Mouse (Mus musculus) ovary, postnatal 14 days (tissue): ENCODE results near the gene Plxnb3.

Experiments
- DNase-seq: peaks from one replicate; pipeline ENCODE4 v3.0.0; 2022; ENCODE audit warnings: low spot score

Gene Plxnb3

DNA sequence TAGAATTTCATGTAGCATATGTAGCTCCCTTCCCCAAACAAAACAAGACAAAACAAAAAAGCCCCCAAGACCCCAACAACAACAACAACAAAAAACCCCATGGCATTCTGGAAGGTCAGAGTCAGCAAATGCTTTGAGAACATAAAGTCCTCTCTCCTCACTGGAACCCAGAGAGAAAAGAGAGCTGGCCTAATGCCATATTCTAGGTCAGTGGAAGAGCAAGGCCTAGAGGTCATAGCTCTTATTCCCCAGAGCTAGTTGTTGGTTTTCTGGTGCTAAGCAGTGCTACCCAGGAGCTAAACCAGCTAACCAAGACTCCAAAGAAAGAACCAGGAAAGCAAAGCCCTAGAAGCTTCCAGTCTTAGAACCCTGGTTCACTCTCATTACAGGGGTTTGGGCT is 28.8 kb downstream of the Plxnb3 start:
- no peak for DNase-seq

DNA sequence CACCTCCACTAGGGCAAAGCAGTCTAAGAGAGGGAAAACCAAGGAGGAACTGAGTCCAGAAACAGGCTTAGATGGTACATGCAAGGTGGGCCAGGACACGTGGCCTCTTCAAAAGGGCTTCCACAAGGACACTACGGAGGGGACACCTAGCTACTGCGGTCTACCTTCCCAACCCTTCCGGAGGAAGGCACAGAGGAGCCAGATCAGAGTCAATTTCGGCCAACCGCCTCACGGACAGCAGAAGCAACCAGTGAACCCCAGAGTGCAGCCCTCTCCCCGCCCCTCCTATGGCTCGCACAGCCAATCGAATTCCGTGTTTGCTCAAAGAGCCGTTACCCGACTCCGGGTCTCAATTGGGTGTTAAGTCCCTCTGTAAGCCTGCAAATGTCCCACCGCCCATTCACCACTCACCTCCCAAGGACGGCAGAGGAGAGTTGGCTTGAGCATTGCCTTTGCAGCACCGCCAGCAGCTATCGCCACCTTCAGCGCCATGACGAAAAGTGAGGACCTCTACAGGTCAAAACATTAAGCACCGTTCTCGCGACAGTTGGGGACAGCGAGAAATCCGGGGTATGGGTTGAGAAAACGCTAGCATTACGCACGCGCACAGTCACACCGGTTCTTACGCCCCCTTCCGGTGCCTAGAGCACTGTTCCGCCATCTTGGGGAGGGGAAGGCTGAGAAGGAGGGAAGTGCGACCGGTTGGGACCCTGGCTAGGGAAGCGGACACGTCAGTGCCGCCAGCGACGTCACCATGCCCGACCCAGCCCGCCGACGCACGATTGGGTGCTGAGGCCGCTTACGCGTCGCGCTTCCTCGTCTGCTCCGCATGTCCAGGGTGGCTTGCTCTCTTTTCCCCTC is 29.7 kb downstream of the Plxnb3 start, which contains the start of the genes Idh3g and Ssr4:
TSS of gene Idh3g (minus strand) at position 534 of the 861 bp plus-strand sequence.
TSS of gene Ssr4 (plus strand) at position 665 of the 861 bp plus-strand sequence.
- DNase-seq = peak; percentile 78

DNA sequence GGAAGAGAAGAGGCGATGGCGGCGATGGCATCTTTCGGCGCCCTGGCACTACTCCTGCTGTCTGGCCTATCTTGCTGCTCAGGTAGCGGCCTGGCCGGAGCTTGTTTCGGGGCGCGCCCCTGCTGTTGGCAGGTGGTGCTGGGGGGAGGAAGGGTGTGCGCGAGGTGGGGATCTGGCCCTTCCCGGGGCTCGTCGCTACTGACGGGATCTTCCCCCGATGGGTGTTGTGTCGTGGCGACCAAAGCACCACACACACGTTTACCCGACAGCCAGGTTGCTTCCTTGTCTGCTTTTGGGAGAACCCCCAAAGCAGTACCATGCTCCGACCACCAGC is 30.3 kb downstream of the Plxnb3 start:
- no peak for DNase-seq

- DNase-seq = no peak
Observed at GRCm38 (mm10) chrX:73788501-73788900, 31.6 kb downstream of the Plxnb3 start.

DNA sequence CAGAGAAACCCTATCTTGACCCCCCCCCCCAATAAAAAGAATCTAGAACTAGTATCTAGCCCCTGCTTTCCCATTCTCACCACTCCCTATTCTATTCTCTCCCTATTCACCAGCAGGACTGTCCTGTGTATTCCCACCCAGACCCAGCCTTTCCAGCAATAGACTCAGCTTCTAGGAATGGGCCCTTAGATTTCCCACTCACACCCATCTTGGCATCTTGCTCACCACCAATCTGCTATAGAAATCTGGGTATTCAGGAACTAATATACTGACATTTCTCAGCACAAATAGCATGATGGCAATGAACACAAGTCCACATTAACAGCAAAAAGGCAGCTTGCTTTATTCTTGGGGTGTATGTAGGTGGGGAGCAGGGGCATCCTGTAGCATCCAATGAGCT is 36.1 kb downstream of the Plxnb3 start:
- no peak for DNase-seq

DNA sequence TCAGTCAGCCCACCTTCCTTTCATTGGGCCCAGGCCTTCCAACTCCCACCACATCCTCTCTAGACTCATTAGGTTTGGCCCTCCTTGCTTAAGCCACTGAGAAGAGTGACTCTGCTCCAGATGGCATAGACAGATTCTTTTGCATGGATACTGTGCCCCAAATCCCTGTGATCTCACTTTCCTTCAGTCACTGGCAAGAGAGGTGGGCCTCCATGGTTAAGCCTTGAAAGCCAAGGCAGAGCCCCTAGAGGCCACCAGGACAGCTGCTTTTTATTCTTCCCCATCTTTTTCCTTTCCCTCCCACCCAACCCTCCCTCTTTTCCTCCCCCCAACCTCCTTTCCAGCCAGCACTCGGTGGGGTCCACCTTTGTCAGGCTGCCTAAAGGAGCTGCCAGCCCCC is 36.6 kb downstream of the Plxnb3 start:
- DNase-seq = no peak

DNA sequence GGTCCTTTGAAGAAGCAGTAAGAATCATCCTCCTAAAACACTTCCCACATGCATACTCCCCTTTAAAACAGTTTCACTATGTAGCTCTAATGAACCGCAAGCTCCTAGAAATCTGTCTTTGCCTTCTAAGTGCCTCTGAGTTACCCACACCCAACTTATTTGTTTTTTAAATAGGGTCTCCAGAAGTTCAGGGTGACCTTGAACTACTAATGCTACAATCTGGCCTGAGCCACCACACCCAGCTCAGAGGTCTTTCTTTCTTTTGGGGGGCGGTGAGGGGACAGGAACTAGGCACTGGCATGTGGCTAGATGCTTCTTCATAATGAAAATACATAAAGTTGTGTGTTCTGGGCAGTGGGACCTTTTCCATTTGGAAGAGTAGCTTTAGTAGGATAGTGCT is 40.6 kb downstream of the Plxnb3 start:
- DNase-seq = no peak

DNA sequence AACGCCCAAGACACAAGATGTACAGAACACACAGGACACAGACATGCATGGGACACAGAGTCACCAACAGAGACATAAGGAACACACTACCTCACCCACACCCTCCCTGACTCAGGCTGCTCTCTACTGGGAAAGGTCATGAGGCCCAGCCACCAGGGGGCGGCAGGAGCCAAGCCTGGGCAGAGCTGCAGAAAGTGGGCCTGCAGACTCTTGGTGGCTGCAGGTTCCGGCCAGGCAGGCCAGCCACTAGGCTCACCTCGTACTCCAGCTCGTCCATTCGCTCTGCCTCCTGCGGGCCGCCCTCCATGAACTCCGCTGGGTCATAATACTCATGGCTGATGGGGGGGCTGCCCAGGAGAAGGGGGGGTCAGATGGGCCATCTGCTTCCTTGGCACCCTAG is 41.6 kb downstream of the Plxnb3 start:
- peak; percentile 39 for DNase-seq

DNA sequence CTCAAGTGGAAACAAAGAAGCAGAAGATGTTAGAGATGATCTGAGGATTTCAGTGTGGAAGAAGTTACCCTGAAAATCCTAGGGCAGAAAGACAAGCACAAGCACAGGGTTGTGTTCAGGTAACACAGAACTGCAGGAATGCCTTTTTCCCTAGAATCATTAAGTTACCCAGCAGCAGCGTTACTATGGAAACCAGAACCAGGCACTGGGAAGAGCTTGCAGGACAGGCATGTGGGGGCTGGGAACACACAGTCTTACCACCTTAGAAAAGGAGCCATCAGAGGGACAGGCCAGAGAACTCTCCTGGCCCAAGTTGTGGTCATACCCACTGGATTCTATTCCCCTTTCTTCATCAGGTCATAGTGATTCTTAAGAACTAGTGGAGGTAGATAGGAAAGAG is 48.9 kb downstream of the Plxnb3 start:
- no peak for DNase-seq

DNA sequence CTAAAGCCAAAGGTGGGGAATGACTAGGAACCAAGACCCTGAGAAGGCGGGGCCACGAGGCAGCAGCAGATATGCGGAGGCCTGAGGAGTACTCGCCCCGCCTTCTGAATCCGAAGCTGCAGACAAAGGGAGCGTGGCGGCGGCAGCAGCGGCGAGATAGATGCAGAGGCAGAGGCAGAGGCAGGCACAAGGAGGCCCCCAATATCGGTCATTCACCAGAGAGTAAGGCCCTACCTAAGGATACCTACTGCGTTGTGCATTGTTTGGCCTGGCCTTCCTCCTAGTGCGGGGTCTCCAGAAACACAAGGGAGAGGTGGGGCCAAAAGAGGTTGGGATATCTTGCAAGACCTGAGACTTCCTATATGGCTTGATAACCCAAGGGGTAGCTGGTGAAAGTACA is 58.2 kb downstream of the Plxnb3 start:
- no peak for DNase-seq

DNA sequence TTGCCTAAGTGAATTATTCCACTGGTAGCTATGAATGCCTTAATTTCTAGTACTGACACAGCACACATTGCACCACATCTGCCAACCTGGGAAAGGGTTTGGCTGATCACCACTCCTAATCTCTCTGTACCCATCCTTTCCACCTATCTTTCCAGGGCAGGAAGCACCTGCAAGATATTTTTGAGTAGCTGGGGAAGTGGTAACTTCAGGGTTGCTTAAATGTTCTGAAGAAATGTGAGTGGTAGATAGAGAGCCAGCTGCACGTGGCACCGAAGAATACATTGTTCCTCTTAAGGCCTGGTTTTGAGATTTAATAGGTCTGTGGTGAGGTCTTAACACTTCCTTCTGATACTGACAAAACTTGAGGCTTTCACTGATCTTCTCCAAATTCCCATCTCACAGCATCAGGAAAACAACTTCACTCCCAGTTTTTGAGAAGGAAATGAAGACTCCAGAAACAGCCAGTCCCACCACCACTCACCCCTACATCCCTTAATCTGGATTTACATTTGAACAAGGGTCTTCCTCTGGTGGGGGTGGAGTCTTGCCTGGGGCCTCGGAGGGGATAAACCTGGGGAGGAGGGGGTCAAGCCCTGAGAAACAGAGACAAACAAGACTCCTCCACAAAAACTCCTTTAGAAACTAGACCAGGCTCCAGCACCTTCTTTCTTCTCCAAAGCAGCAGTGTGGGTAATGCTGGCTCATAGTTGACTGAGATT is 59.9 kb downstream of the Plxnb3 start:
- DNase-seq = no peak
